Mouse (Mus musculus) liver, embryonic 13.5 days (tissue): Measurements from ENCODE around the gene Hist1h1d. TPM values are rescaled to one million over a fixed set of nuclear protein-coding genes. Genes with fewer than 3 reads are reported as not detected.
"Not testable (repeated sequence)": the region's sequence is repeated elsewhere in the genome, so short reads cannot be mapped to it uniquely, and the experiment has no call there.

ENCODE experiments used
- ATAC-seq: fragments of 200-750 bp; cut with Nextera tagmentation; 2 replicates; pipeline ENCODE4 v1.8.0; 2017; ENCODE audit warnings: low read depth, mild to moderate bottlenecking, moderate number of reproducible peaks, moderate library complexity
- DNase-seq: peaks from one replicate; pipeline ENCODE4 v3.0.0; 2022
- H3K27ac ChIP-seq: fragments of 300-500 bp; sonication (generic); 2 replicates; pipeline ENCODE4 v1.5.1; 2015; ENCODE audit warnings: moderate library complexity, mild to moderate bottlenecking, inconsistent platforms
- H3K27me3 ChIP-seq: fragments of 300-500 bp; sonication (generic); 2 replicates; pipeline ENCODE4 v1.6.1; 2015; ENCODE audit warnings: mild to moderate bottlenecking, inconsistent platforms
- H3K36me3 ChIP-seq: fragments of 300-500 bp; sonication (generic); 2 replicates; pipeline ENCODE4 v1.6.1; 2015; ENCODE audit warnings: mild to moderate bottlenecking, inconsistent platforms
- H3K4me1 ChIP-seq: fragments of 300-500 bp; sonication (generic); replicated peaks from 2 replicates; pipeline ENCODE4 v1.6.1; 2015; ENCODE audit warnings: inconsistent platforms
- H3K4me2 ChIP-seq: fragments of 300-500 bp; sonication (generic); 2 replicates; pipeline ENCODE4 v1.6.1; 2015; ENCODE audit warnings: inconsistent platforms, mild to moderate bottlenecking, moderate library complexity
- H3K4me3 ChIP-seq: fragments of 300-500 bp; sonication (generic); replicated peaks from 2 replicates; pipeline ENCODE4 v1.5.1; 2015; ENCODE audit warnings: mild to moderate bottlenecking, inconsistent platforms
- H3K9ac ChIP-seq: fragments of 300-500 bp; sonication (generic); 2 replicates; pipeline ENCODE4 v1.6.1; 2015; ENCODE audit warnings: mild to moderate bottlenecking, inconsistent platforms
- H3K9me3 ChIP-seq: fragments of 300-500 bp; sonication (generic); replicated peaks from 2 replicates; pipeline ENCODE4 v1.6.1; 2016; ENCODE audit warnings: inconsistent platforms
- WGBS: fragments of 180-500 bp; shearing (Covaris S2); methylation state at CpG from one replicate; pipeline ENCODE4 v1.1.7; 2015; ENCODE audit not compliant: insufficient replicate concordance; 5-methylcytosine and 5-hydroxymethylcytosine counted together
- polyA plus RNA-seq: library from polyadenylated mRNA; unstranded; fragments of >200 nt; fragmentation: Nextera tagmentation; extraction: Ambion mirVana; gene quantifications from 2 replicates; pipeline ENCODE4 v1.2.1, GENCODE M21; 2015

Hist1h1d gene
- polyA plus RNA-seq, 1 experiment from 2014 or later: 0.93 TPM

GRCm38 (mm10) chr13:23576351-23576881, 23.4 kb downstream of the Hist1h1d start:
- Histone ChIP-seq H3K27me3 (no peaks in the 10 kb centered on the region), H3K27ac (peak overlapping the region; percentile 97), H3K9ac (peak overlapping the region; percentile 83), H3K4me1 (peaks cover 51% of the 10 kb centered on the region), H3K36me3 (no peaks in the 10 kb centered on the region), H3K4me2 (peak overlapping the region; percentile 74), H3K9me3 (no peaks in the 10 kb centered on the region), H3K4me3 (peak overlapping the region; percentile 62)
- DNase-seq: no peak
- 7% methylated on average over 7 of the region's 7 CpGs for WGBS
- ATAC-seq: no peak

- H3K27ac ChIP-seq: peak overlapping the region; percentile 97
- no peaks in the 10 kb centered on the region for H3K27me3 ChIP-seq
- DNase-seq (no peak), ATAC-seq (no peak)
- H3K9ac ChIP-seq: peak overlapping the region; percentile 83
- H3K36me3 ChIP-seq: no peaks in the 10 kb centered on the region
- H3K4me3 ChIP-seq: peak overlapping the region; percentile 62
- no peaks in the 10 kb centered on the region for H3K9me3 ChIP-seq
- WGBS: 34% methylated on average over 6 of the region's 6 CpGs
- peaks cover 55% of the 10 kb centered on the region for H3K4me1 ChIP-seq
- peak overlapping the region; percentile 74 for H3K4me2 ChIP-seq
Measured at GRCm38 (mm10) chr13:23576906-23577639, 24.0 kb downstream of the Hist1h1d start.

- no peaks in the 10 kb centered on the region for H3K27me3 ChIP-seq
- DNase-seq: no peak
- H3K36me3 ChIP-seq: no peaks in the 10 kb centered on the region
- H3K9me3 ChIP-seq: no peaks in the 10 kb centered on the region
- ATAC-seq: no peak
- peak overlapping the region; percentile 50 for H3K4me2 ChIP-seq
- H3K27ac ChIP-seq: peak overlapping the region; percentile 97
- no peak overlapping the region for H3K4me3 ChIP-seq
- H3K9ac ChIP-seq: peak overlapping the region; percentile 83
- WGBS: 79% methylated on average over 1 of the region's 1 CpGs
- peaks cover 57% of the 10 kb centered on the region for H3K4me1 ChIP-seq
Measured at GRCm38 (mm10) chr13:23577835-23578234, 24.8 kb downstream of the Hist1h1d start.

- ATAC-seq (peak; percentile 80), DNase-seq (peak; percentile 94)
- Histone ChIP-seq H3K27me3 (no peaks in the 10 kb centered on the region), H3K9me3 (no peaks in the 10 kb centered on the region), H3K4me3 (peak within 1 kb of the TSS; percentile 63), H3K9ac (peak within 1 kb of the TSS; percentile 88), H3K4me1 (peaks cover 63% of the 10 kb centered on the region), H3K4me2 (peak within 1 kb of the TSS; percentile 78), H3K36me3 (no peaks in the 10 kb centered on the region), H3K27ac (peak within 1 kb of the TSS; percentile 100)
- under 1% methylated on average over 42 of the region's 43 CpGs for WGBS
Measured at GRCm38 (mm10) chr13:23581408-23582218, 28.6 kb downstream of the Hist1h1d start, which contains the start of gene Hist1h4d. Gene Hist1h4d, plus strand, starts transcription at chr13:23581598.

- H3K9me3 ChIP-seq: no peaks in the 10 kb centered on the region
- H3K27me3 ChIP-seq: no peaks in the 10 kb centered on the region
- peak overlapping the region; percentile 100 for H3K27ac ChIP-seq
- H3K36me3 ChIP-seq: no peaks in the 10 kb centered on the region
- peaks cover 61% of the 10 kb centered on the region for H3K4me1 ChIP-seq
- ATAC-seq: peak; percentile 2; the same call in 1 of the 2 replicates
- peak overlapping the region; percentile 78 for H3K4me2 ChIP-seq
- H3K4me3 ChIP-seq: peak overlapping the region; percentile 63
- H3K9ac ChIP-seq: peak overlapping the region; percentile 88
- 8% methylated on average over 6 of the region's 6 CpGs for WGBS
- peak; percentile 34 for DNase-seq
Measured at GRCm38 (mm10) chr13:23582219-23583056, 29.4 kb downstream of the Hist1h1d start.

GRCm38 (mm10) chr13:23583387-23584068, 30.5 kb downstream of the Hist1h1d start:
- peak overlapping the region; percentile 78 for H3K4me2 ChIP-seq
- H3K36me3 ChIP-seq: no peaks in the 10 kb centered on the region
- DNase-seq (no peak), ATAC-seq (no peak)
- peak overlapping the region; percentile 88 for H3K9ac ChIP-seq
- H3K9me3 ChIP-seq: no peaks in the 10 kb centered on the region
- peaks cover 60% of the 10 kb centered on the region for H3K4me1 ChIP-seq
- H3K27me3 ChIP-seq: no peaks in the 10 kb centered on the region
- peak overlapping the region; percentile 63 for H3K4me3 ChIP-seq
- peak overlapping the region; percentile 100 for H3K27ac ChIP-seq

GRCm38 (mm10) chr13:23584331-23584730, 31.3 kb downstream of the Hist1h1d start:
- ATAC-seq: no peak
- peak; percentile 13 for DNase-seq
- H3K27ac ChIP-seq: peak overlapping the region; percentile 100
- peak overlapping the region; percentile 88 for H3K9ac ChIP-seq
- peak overlapping the region; percentile 79 for H3K4me2 ChIP-seq
- no peaks in the 10 kb centered on the region for H3K9me3 ChIP-seq
- no peaks in the 10 kb centered on the region for H3K36me3 ChIP-seq
- H3K4me1 ChIP-seq: peaks cover 62% of the 10 kb centered on the region
- peak overlapping the region; percentile 63 for H3K4me3 ChIP-seq
- H3K27me3 ChIP-seq: no peaks in the 10 kb centered on the region

GRCm38 (mm10) chr13:23585029-23585441, 32.0 kb downstream of the Hist1h1d start:
- Histone ChIP-seq H3K27me3 (no peaks in the 10 kb centered on the region), H3K9me3 (no peaks in the 10 kb centered on the region), H3K27ac (peak overlapping the region; percentile 100), H3K4me1 (peaks cover 62% of the 10 kb centered on the region), H3K9ac (peak overlapping the region; percentile 88), H3K36me3 (no peaks in the 10 kb centered on the region), H3K4me2 (peak overlapping the region; percentile 79), H3K4me3 (peak overlapping the region; percentile 63)
- DNase-seq: peak; percentile 68
- under 1% methylated on average over 21 of the region's 21 CpGs for WGBS
- peak; percentile 2 for ATAC-seq

- H3K9ac ChIP-seq: peak overlapping the region; percentile 88
- ATAC-seq (peak; percentile 76), DNase-seq (peak; percentile 86)
- H3K27me3 ChIP-seq, H3K9me3 ChIP-seq, H3K36me3 ChIP-seq: not testable (repeated sequence)
- peak overlapping the region; percentile 100 for H3K27ac ChIP-seq
- WGBS: under 1% methylated on average over 34 of the region's 36 CpGs
- H3K4me3 ChIP-seq: peak overlapping the region; percentile 63
- peaks cover 57% of the 10 kb centered on the region for H3K4me1 ChIP-seq
- H3K4me2 ChIP-seq: peak overlapping the region; percentile 79
Measured at GRCm38 (mm10) chr13:23585442-23586098, 32.5 kb downstream of the Hist1h1d start.
